Mouse (Mus musculus) spleen, adult 2 months (tissue): ENCODE data around the gene Rab37.

Source experiments
- CTCF ChIP-seq: fragments of 200-500 bp; IDR thresholded peaks from 2 replicates; pipeline ENCODE4 v1.5.1; 2011; ENCODE audit warnings: mild to moderate bottlenecking, inconsistent platforms; ENCODE audit not compliant: insufficient read depth, insufficient read length, insufficient replicate concordance; ENCODE audit errors: extremely low read depth
- POLR2A ChIP-seq: fragments of 200-500 bp; IDR thresholded peaks from 2 replicates; pipeline ENCODE4 v1.6.1; 2011; ENCODE audit warnings: low read depth, low read length, inconsistent platforms

- TF ChIP-seq CTCF, result no peak
- no peak for TF ChIP-seq POLR2A
Observed at GRCm38 (mm10) chr11:115187693-115188092, 96.5 kb downstream of the Rab37 start, which contains the start of gene Nat9.
